In the genomic region with DNA sequence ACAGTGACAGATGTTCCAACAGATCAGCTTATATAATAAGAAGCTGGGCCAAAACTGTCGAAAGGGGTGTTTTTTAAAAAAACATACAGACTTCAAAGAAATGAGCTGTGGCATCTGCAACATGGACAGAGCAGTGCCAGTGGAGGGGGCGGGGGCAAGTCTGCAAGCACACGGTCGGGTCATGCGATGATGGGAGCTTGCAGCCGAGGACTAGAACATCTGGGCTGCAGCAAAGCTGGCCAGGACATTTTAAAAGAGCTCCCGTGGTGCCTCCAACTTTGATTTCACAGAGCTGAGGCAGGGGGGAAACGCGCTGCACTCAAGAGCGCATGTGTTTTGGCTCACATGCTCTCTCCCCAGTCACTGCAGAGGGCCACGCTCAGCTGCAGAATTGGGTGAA, we compare ENCODE assay signal across 13 mouse cellular contexts. TPM values are rescaled to one million over a fixed set of nuclear protein-coding genes. Genes with fewer than 3 reads are reported as not detected.
A peak's percentile ranks its signal among the peaks of the same experiment; 100 is the strongest.
DNase-seq lines count a peak whose midpoint lies in the region; ATAC-seq and TF ChIP-seq lines count a peak whose summit lies in the region.
"Had no signal": no experiment of that assay in that cellular context is flagged by ENCODE, and none has a peak within 500 bp of the region (broad histone marks: within the 10 kb centered on the region; RNA-seq: fewer than 3 reads in every experiment).

No protein-coding gene starts in this region.

- H3K9me3 ChIP-seq in lung, embryonic 15.5 days = no peaks in the 10 kb centered on the region
- H3K9me3 ChIP-seq in lung, postnatal 0 days (ENCODE audit: low read length) = no peaks in the 10 kb centered on the region
- no peaks in the 10 kb centered on the region for H3K9me3 ChIP-seq in intestine, postnatal 0 days (ENCODE audit: control insufficient read depth)
- H3K9me3 ChIP-seq: forebrain, embryonic 10.5 days; liver, embryonic 12.5 days had no signal

- 43% methylated on average over 11 of the region's 11 CpGs for WGBS in lung, embryonic 15.5 days
- 44% methylated on average over 11 of the region's 11 CpGs for WGBS in lung, postnatal 0 days
- 57% methylated on average over 11 of the region's 11 CpGs for WGBS in intestine, postnatal 0 days

- peak; percentile 64 for DNase-seq in heart, adult 11 months
- DNase-seq in heart, adult 8-10 months (ENCODE audit: low spot score) = no peak
- no peak for DNase-seq in lung, postnatal 0 days (ENCODE audit: low spot score)
- DNase-seq in embryo, embryonic 10.5 days (ENCODE audit: low spot score) = peak; percentile 36

- ATAC-seq in lung, embryonic 15.5 days (ENCODE audit: borderline replicate concordance, extremely low read depth, low FRiP score, low TSS enrichment) = no peak; the same call in 1 of the 2 replicates
- no peak for ATAC-seq in lung, postnatal 0 days
- no peak for ATAC-seq in intestine, postnatal 0 days
- no peak for ATAC-seq in megakaryocyte, adult 5-6 weeks (ENCODE audit: poor library complexity, severe bottlenecking)
- ATAC-seq in megakaryocyte-erythroid progenitor cell, adult 5-6 weeks (replicated peaks; ENCODE audit: low FRiP score, low TSS enrichment, poor library complexity, severe bottlenecking) = no peak
- ATAC-seq: activated CD4-positive, CD25-positive, alpha-beta regulatory T cell, adult 4 months; liver, embryonic 12.5 days had no signal

- peak overlapping the region; percentile 44 for H3K4me2 ChIP-seq in lung, embryonic 15.5 days
- no peak overlapping the region for H3K4me2 ChIP-seq in lung, postnatal 0 days (replicated peaks; ENCODE audit: low read depth, low read length)
- 0 out of 2 replicates have a peak overlapping the region, but pooled peaks have one; percentile 3 for H3K4me2 ChIP-seq in intestine, postnatal 0 days (replicated peaks; ENCODE audit: low read depth)
- H3K4me2 ChIP-seq: liver, embryonic 12.5 days had no signal

- no peak for TF ChIP-seq CTCF in lung, postnatal 0 days (IDR thresholded peaks at IDR 0.05)
- TF ChIP-seq CTCF in intestine, postnatal 0 days (IDR thresholded peaks at IDR 0.05; ENCODE audit: low read depth) = no peak

- no peak overlapping the region for H3K9ac ChIP-seq in lung, embryonic 15.5 days
- no peak overlapping the region for H3K9ac ChIP-seq in lung, postnatal 0 days (replicated peaks; ENCODE audit: low read depth)
- H3K9ac ChIP-seq in intestine, postnatal 0 days (ENCODE audit: low read depth, low read length) = no peak overlapping the region
- H3K9ac ChIP-seq: liver, embryonic 12.5 days had no signal

- 0 out of 2 replicates have a peak overlapping the region, but pooled peaks have one; percentile 7 for H3K4me3 ChIP-seq in lung, embryonic 15.5 days
- H3K4me3 ChIP-seq in lung, postnatal 0 days (ENCODE audit: low read depth, low read length) = no peak overlapping the region
- no peak overlapping the region for H3K4me3 ChIP-seq in intestine, postnatal 0 days (ENCODE audit: low read depth, low read length)
- H3K4me3 ChIP-seq: forebrain, embryonic 10.5 days; liver, embryonic 12.5 days; megakaryocyte, embryonic 14.5 days had no signal

- no peak overlapping the region for H3K27ac ChIP-seq in lung, embryonic 15.5 days
- no peak overlapping the region for H3K27ac ChIP-seq in lung, postnatal 0 days (ENCODE audit: low read length)
- H3K27ac ChIP-seq in intestine, postnatal 0 days (ENCODE audit: low read depth, low read length) = no peak overlapping the region
- H3K27ac ChIP-seq: forebrain, embryonic 10.5 days; liver, embryonic 12.5 days had no signal

- H3K27me3 ChIP-seq in lung, embryonic 15.5 days = no peaks in the 10 kb centered on the region
- no peaks in the 10 kb centered on the region for H3K27me3 ChIP-seq in lung, postnatal 0 days (replicated peaks; ENCODE audit: insufficient read depth, low read length)
- H3K27me3 ChIP-seq in intestine, postnatal 0 days (replicated peaks; ENCODE audit: control insufficient read depth, insufficient read depth, low read length) = no peaks in the 10 kb centered on the region
- H3K27me3 ChIP-seq: liver, embryonic 12.5 days; megakaryocyte, embryonic 14.5 days had no signal

- TF ChIP-seq EP300 in lung, postnatal 0 days (IDR thresholded peaks at IDR 0.05) = no peak

- H3K4me1 ChIP-seq in lung, embryonic 15.5 days = peaks cover 5% of the 10 kb centered on the region; the same call in 1 of the 2 replicates
- no peaks in the 10 kb centered on the region for H3K4me1 ChIP-seq in lung, postnatal 0 days (ENCODE audit: insufficient read depth, low read depth, low read length)
- no peaks in the 10 kb centered on the region for H3K4me1 ChIP-seq in intestine, postnatal 0 days (replicated peaks; ENCODE audit: control insufficient read depth, insufficient read depth, low read length)
- H3K4me1 ChIP-seq: forebrain, embryonic 10.5 days; liver, embryonic 12.5 days; megakaryocyte, embryonic 14.5 days had no signal

- H3K36me3 ChIP-seq in lung, embryonic 15.5 days = no peaks in the 10 kb centered on the region
- no peaks in the 10 kb centered on the region for H3K36me3 ChIP-seq in lung, postnatal 0 days (ENCODE audit: insufficient read depth, low read length)
- no peaks in the 10 kb centered on the region for H3K36me3 ChIP-seq in intestine, postnatal 0 days (ENCODE audit: control insufficient read depth, insufficient read depth)
- H3K36me3 ChIP-seq: forebrain, embryonic 10.5 days; liver, embryonic 12.5 days had no signal

RNA-seq across cellular contexts. Expression of gene Tbx18, which starts 48.8 kb away (rescaled TPM):
- total RNA-seq in heart, adult 8-10 months (2022) = 1 to 10 TPM; 3.7 to 5.0 (median 4.1) TPM
- polyA plus RNA-seq in lung, embryonic 15.5 days (2015; fragmentation: Nextera tagmentation; extraction: Ambion mirVana) = 0.93 and 1.3 TPM in 2 replicates
- 0.17 and 0.26 TPM in 2 replicates for polyA plus RNA-seq in lung, postnatal 0 days (2015; fragmentation: Nextera tagmentation; extraction: Ambion mirVana)
- polyA plus RNA-seq in intestine, postnatal 0 days (2015; fragmentation: Nextera tagmentation; extraction: Ambion mirVana) = 0.09 and 0.10 TPM in 2 replicates
- not detected in 2 replicates for total RNA-seq in megakaryocyte, adult 5-6 weeks (2015)
- total RNA-seq in megakaryocyte, adult 5-6 weeks (2017) = not detected in 2 replicates
- total RNA-seq in megakaryocyte-erythroid progenitor cell, adult 5-6 weeks (2014; fragmentation: Nextera tagmentation) = 0.28 TPM in 1 of 2 replicates, not detected in the other
- not detected in 2 replicates for total RNA-seq in megakaryocyte-erythroid progenitor cell, adult 5-6 weeks (2017)
- total RNA-seq: MEL had no signal
- polyA plus RNA-seq: activated CD4-positive, CD25-positive, alpha-beta regulatory T cell, adult 4 months had no signal

Comparison
In these comparisons a context has a peak if more than half of its experiments do, and no peak if none do; other contexts are left out.
1. DNase-seq: peak in heart, adult 11 months (single experiment) and embryo, embryonic 10.5 days (single experiment); none in heart, adult 8-10 months (single experiment) and lung, postnatal 0 days (single experiment).